Mouse (Mus musculus) lung, postnatal 0 days (tissue): ENCODE measurements at regions not wholly inside any gene's neighbourhood (a gene's known extent, or its start where the extent isn't known, plus 50 kb on each side); places are given as distances from the start of the nearest gene placed in this dataset.
"Not testable (repeated sequence)": the region's sequence is repeated elsewhere in the genome, so short reads cannot be mapped to it uniquely, and the experiment has no call there.

Experiments used
- ATAC-seq: fragments of 200-750 bp; cut with Nextera tagmentation; 2 replicates; pipeline ENCODE4 v1.8.0; 2017; ENCODE audit warnings: moderate library complexity
- DNase-seq: peaks from one replicate; pipeline ENCODE4 v3.0.0-alpha.2; 2016; ENCODE audit warnings: low spot score
- H3K27ac ChIP-seq: fragments of 300-500 bp; sonication (generic); 2 replicates; pipeline ENCODE4 v1.5.1; 2014; ENCODE audit warnings: antibody characterized with exemption, mild to moderate bottlenecking, low read length, mixed read lengths
- H3K27me3 ChIP-seq: fragments of 300-500 bp; sonication (generic); replicated peaks from 2 replicates; pipeline ENCODE4 v1.6.1; 2014; ENCODE audit warnings: low read length, mixed read lengths; ENCODE audit not compliant: insufficient read depth
- H3K36me3 ChIP-seq: fragments of 300-500 bp; sonication (generic); 2 replicates; pipeline ENCODE4 v1.6.1; 2014; ENCODE audit warnings: low read length, mixed read lengths; ENCODE audit not compliant: insufficient read depth
- H3K4me1 ChIP-seq: fragments of 300-500 bp; sonication (generic); 2 replicates; pipeline ENCODE4 v1.6.1; 2014; ENCODE audit warnings: antibody characterized with exemption, low read depth, low read length, mixed read lengths; ENCODE audit not compliant: insufficient read depth
- H3K4me2 ChIP-seq: fragments of 300-500 bp; sonication (generic); replicated peaks from 2 replicates; pipeline ENCODE4 v1.6.1; 2014; ENCODE audit warnings: low read depth, mild to moderate bottlenecking, low read length, moderate library complexity, mixed read lengths
- H3K4me3 ChIP-seq: fragments of 300-500 bp; sonication (generic); 2 replicates; pipeline ENCODE4 v1.5.1; 2014; ENCODE audit warnings: low read depth, low read length
- H3K9ac ChIP-seq: fragments of 300-500 bp; sonication (generic); replicated peaks from 2 replicates; pipeline ENCODE4 v1.6.1; 2014; ENCODE audit warnings: low read depth, mild to moderate bottlenecking
- H3K9me3 ChIP-seq: fragments of 300-500 bp; sonication (generic); 2 replicates; pipeline ENCODE4 v1.6.1; 2016; ENCODE audit warnings: low read length, mixed read lengths
- CTCF ChIP-seq: IDR thresholded peaks from 2 replicates; pipeline ENCODE4 v1.5.1; 2016; ENCODE audit warnings: antibody characterized with exemption, mild to moderate bottlenecking
- EP300 ChIP-seq: IDR thresholded peaks from 2 replicates; pipeline ENCODE4 v1.6.1; 2016; ENCODE audit warnings: antibody characterized with exemption, mild to moderate bottlenecking, control low read depth
- WGBS: fragments of 180-500 bp; shearing (Covaris S2); extraction: QIAGEN DNeasy Blood & Tissue Kit; methylation state at CpG from one replicate; pipeline ENCODE4 v1.1.7; 2014; 5-methylcytosine and 5-hydroxymethylcytosine counted together

DNA sequence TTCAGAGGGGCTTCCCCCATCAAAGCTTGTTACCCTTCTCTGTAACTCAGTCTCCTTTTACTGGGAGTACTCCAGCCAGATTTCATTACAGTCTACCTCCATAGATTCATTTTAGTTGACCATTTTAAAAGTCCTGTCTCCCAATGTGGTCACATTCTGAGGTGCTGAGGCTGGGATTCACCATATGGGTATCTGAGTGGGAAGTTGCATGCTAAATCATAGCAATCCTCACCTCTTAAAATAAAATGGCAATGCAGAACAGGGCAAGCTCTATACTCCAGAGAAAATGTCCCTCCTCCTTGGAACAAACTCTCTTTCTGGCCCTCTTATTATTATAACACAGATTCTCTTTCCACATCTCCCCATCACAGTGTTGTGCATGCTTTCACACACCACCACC is 143.8 kb upstream of the Pou1f1 start:
- Histone ChIP-seq H3K4me1 (no peaks in the 10 kb centered on the region), H3K36me3 (no peaks in the 10 kb centered on the region)
- no peak for DNase-seq

DNA sequence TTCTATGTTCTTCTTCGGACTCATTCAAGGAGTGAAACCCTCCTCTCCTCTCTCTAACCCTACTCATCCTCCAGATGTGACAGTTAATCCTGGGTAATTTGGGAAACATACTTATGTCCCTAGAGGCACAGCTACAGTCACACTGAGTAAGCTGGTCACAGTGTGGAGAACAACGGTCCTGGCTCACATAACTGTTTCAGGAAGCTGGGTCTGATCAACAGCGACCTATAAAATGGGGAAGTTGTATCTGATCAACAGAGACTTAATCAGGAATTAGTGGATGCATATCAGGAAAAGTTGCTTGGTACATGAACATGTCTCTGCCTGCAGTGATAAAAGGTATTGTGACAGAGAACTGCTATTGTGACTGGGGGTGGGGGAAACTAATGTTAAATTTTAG is 142.0 kb upstream of the Pou1f1 start:
- WGBS = 74% methylated on average over 3 of the region's 3 CpGs
- Histone ChIP-seq H3K9me3 (no peaks in the 10 kb centered on the region), H3K4me1 (no peaks in the 10 kb centered on the region), H3K9ac (no peak overlapping the region), H3K27ac (no peak overlapping the region), H3K4me2 (no peak overlapping the region), H3K36me3 (no peaks in the 10 kb centered on the region), H3K27me3 (no peaks in the 10 kb centered on the region), H3K4me3 (no peak overlapping the region)
- ATAC-seq = no peak
- DNase-seq = no peak
- TF ChIP-seq CTCF = no peak
- no peak for TF ChIP-seq EP300

More for the DNA sequence above, 143.8 kb upstream of the Pou1f1 start:
- Histone ChIP-seq H3K27ac (no peak overlapping the region), H3K9ac (no peak overlapping the region), H3K4me3 (no peak overlapping the region), H3K4me2 (no peak overlapping the region), H3K27me3 (no peaks in the 10 kb centered on the region), H3K9me3 (no peaks in the 10 kb centered on the region)
- no peak for TF ChIP-seq CTCF
- TF ChIP-seq EP300 = no peak
- no peak for ATAC-seq

DNA sequence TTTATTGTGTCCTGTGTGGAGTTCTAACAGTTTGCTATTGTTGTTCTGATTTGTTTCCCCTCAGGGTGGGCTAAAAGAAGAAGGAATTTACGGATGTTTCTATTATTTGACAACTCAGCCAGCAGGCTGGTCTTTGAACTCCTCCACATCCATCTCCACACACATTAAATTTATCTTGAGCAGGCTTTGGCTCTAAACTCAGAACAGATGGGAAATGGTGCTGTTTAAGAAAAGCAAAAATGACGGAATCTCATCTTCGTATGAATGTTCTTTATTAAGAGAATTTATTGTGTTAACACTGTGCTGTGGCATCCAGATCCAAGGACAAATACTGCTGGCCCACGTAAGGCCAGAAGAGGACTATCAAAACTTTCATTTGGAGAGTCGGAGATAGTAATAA is 140.4 kb upstream of the Pou1f1 start:
- Histone ChIP-seq H3K9ac (no peak overlapping the region), H3K4me1 (no peaks in the 10 kb centered on the region), H3K4me2 (no peak overlapping the region), H3K9me3 (no peaks in the 10 kb centered on the region), H3K4me3 (no peak overlapping the region), H3K36me3 (no peaks in the 10 kb centered on the region), H3K27ac (no peak overlapping the region), H3K27me3 (no peaks in the 10 kb centered on the region)
- no peak for DNase-seq
- no peak for TF ChIP-seq EP300
- TF ChIP-seq CTCF = no peak
- no peak for ATAC-seq
- 50% methylated on average over 5 of the region's 5 CpGs for WGBS

DNA sequence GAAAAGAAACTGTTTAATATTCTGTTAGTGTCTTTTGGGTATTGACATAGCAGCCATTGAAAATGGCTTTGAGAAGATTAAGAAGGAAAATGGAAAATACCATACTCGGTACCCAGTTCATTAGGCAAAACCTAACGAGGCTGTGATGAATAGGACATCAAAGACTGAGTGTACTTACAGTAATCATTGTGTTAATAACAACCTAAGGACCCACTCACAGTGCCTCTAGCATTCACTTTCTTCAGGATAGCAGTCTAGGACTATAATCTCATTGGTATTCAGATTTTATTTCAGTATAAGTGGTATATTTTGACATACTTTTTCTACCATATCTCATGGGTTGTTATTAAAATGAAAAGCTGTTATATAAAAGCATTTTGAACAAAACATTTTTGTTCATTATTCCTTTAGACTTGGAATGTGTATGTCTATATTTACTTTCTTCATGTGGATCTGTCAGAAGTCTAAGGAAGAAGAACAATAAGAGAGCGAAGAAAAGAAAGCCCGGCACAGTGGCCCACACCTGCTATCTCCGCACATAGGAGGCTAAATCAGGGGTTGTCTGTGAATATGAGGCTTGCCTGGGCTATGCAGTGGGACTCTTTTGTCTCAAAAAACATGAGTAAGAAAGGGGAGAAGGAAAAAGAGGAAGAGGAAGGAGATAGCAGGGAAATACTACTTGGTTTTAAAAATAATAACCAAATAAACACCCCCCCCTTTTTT is 116.2 kb upstream of the Pou1f1 start:
- DNase-seq (no peak), ATAC-seq (no peak)
- H3K36me3 ChIP-seq = no peaks in the 10 kb centered on the region
- H3K4me1 ChIP-seq = no peaks in the 10 kb centered on the region
- H3K4me2 ChIP-seq = no peak overlapping the region
- no peak overlapping the region for H3K9ac ChIP-seq
- TF ChIP-seq EP300 = no peak
- no peak for TF ChIP-seq CTCF
- no peak overlapping the region for H3K27ac ChIP-seq
- 81% methylated on average over 5 of the region's 5 CpGs for WGBS
- no peak overlapping the region for H3K4me3 ChIP-seq
- no peaks in the 10 kb centered on the region for H3K9me3 ChIP-seq
- no peaks in the 10 kb centered on the region for H3K27me3 ChIP-seq

DNA sequence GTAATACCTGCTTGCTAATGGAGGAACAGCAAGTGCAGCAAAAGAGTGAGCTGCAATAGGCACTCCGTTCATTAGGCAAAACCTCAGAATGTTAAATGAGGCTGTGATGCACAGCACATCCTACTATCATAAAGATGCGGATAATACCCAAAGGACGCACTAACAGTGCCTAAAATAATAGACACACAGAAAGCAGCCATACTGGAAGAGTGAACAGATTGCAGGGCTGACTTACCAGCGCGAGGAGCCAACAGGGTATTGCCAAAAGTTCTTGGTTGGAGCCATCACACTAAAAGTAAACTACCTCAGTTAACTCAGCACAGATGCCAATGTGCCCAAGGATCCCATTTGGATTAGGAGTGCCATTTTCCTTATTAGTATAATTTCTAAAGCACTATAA is 115.5 kb upstream of the Pou1f1 start:
- Histone ChIP-seq H3K9ac (no peak overlapping the region), H3K9me3 (no peaks in the 10 kb centered on the region), H3K4me1 (no peaks in the 10 kb centered on the region), H3K4me2 (no peak overlapping the region), H3K4me3 (no peak overlapping the region), H3K27me3 (no peaks in the 10 kb centered on the region), H3K27ac (no peak overlapping the region), H3K36me3 (no peaks in the 10 kb centered on the region)
- ATAC-seq = no peak
- DNase-seq = no peak
- TF ChIP-seq CTCF (no peak), EP300 (no peak)
- WGBS = 83% methylated on average over 5 of the region's 5 CpGs

DNA sequence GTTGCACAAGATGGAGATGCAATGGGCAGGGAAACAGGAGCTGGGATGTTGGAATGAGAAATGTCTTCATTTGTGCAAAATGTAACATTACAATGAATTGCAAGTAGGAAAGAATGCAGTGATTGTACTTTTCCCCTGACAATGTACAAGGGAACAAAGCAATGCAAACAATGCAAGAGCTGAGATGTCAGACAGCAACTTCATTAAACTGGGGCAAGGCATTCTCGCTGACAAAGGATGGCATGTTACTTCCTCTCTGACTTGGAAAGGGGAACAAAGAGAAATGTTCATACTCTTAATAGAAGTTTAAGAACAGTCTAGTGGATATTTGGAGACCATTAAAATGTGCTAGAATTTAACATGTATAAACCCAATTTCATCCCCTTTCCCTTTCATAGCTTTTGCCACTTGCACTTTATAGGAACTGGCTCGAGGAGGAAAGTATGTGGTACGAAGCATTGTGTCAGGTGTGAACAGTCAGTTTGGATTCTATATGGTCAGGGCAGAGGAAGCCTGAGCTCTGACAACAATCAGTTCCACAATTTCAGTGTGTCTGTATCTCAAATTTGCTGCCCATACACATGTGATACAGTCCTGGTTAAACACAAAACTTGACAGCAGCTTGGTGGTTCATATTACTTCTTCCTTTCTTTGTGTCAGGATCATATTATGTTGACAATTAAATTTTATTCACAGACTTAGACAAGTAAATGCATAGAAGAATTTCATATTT is 114.3 kb upstream of the Pou1f1 start:
- no peaks in the 10 kb centered on the region for H3K27me3 ChIP-seq
- H3K4me3 ChIP-seq = no peak overlapping the region
- ATAC-seq (no peak), DNase-seq (no peak)
- H3K27ac ChIP-seq = no peak overlapping the region
- 57% methylated on average over 3 of the region's 3 CpGs for WGBS
- H3K9ac ChIP-seq = no peak overlapping the region
- H3K36me3 ChIP-seq = no peaks in the 10 kb centered on the region
- TF ChIP-seq CTCF (no peak), EP300 (no peak)
- H3K4me2 ChIP-seq = no peak overlapping the region
- H3K9me3 ChIP-seq = no peaks in the 10 kb centered on the region
- no peaks in the 10 kb centered on the region for H3K4me1 ChIP-seq

DNA sequence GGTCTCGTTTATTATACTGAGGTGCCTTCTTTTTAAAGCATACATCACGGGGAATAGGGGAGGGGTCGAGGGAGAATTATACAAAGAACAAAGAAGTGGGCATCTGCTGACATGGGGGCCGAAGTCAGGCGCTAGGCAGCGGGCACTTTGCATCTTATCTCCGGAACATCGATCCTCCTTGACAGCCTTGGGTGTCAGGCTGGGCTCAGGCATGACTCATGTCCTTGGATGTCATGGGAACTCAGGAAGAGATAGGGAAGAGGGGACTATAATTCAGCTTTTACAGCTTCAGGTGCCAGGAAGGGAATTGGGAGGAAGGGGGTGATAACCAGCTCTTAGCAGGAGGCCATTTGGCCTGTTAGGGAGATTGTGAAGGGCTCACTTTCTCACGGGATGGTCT is 88.3 kb upstream of the Pou1f1 start:
- not testable (repeated sequence) for ATAC-seq, H3K27me3 ChIP-seq, H3K4me3 ChIP-seq, H3K4me2 ChIP-seq, H3K4me1 ChIP-seq, H3K9me3 ChIP-seq, DNase-seq, H3K36me3 ChIP-seq, H3K27ac ChIP-seq, H3K9ac ChIP-seq
- WGBS = 47% methylated on average over 8 of the region's 9 CpGs
